Mouse (Mus musculus) MEL (cell line): ENCODE data around the gene Alkbh7. TPM values are rescaled to one million over a fixed set of nuclear protein-coding genes. Genes with fewer than 3 reads are reported as not detected.

ENCODE experiments used
- DNase-seq: peaks from one replicate; pipeline ENCODE4 v3.0.0; 2011; ENCODE audit warnings: low read depth, low spot score
- H3K27ac ChIP-seq: 2 replicates; pipeline ENCODE4 v1.5.1; 2012; ENCODE audit warnings: low read depth, mild to moderate bottlenecking, control low read depth, low read length, moderate library complexity; ENCODE audit not compliant: control insufficient read depth
- H3K27me3 ChIP-seq, 2 experiments: fragments of 150-350 bp in 1 of 2; sonication (generic) in 1 of 2; 2 replicates each; pipeline ENCODE4 v1.6.1; 2012; ENCODE audit warnings: low read length in 2 of 2, mild to moderate bottlenecking in 2 of 2, improper control_type of control experiment in 1 of 2, moderate library complexity in 1 of 2; ENCODE audit not compliant: insufficient read depth in 2 of 2, control insufficient read depth in 1 of 2
- H3K36me3 ChIP-seq, 2 experiments: 2 replicates each; pipeline ENCODE4 v1.6.1; 2012 to 2014; ENCODE audit warnings: low read length in 2 of 2, improper control_type of control experiment in 1 of 2, inconsistent platforms in 1 of 2, mild to moderate bottlenecking in 1 of 2; ENCODE audit not compliant: insufficient read depth in 2 of 2, control insufficient read depth in 1 of 2
- H3K4me1 ChIP-seq, 2 experiments: fragments of 150-350 bp in 1 of 2; sonication (generic) in 1 of 2; 2 replicates each; pipeline ENCODE4 v1.6.1; 2012; ENCODE audit warnings: low read length in 2 of 2, improper control_type of control experiment in 1 of 2, mild to moderate bottlenecking in 1 of 2; ENCODE audit not compliant: insufficient read depth in 2 of 2, control insufficient read depth in 1 of 2
- H3K4me3 ChIP-seq, 2 experiments: fragments of 150-350 bp in 1 of 2; sonication (generic) in 1 of 2; 2 replicates each; pipeline ENCODE4 v1.5.1; 2012; ENCODE audit warnings: low read depth in 2 of 2, low read length in 2 of 2, mild to moderate bottlenecking in 2 of 2, moderate library complexity in 2 of 2, control low read depth in 1 of 2, improper control_type of control experiment in 1 of 2; ENCODE audit not compliant: control insufficient read depth in 1 of 2, insufficient read depth in 1 of 2
- H3K79me2 ChIP-seq: 2 replicates; pipeline ENCODE4 v1.6.1; 2012; ENCODE audit warnings: mild to moderate bottlenecking, low read length, moderate library complexity; ENCODE audit not compliant: control insufficient read depth, poor library complexity, insufficient read depth
- H3K9ac ChIP-seq: 2 replicates; pipeline ENCODE4 v1.6.1; 2012; ENCODE audit warnings: low read depth, mild to moderate bottlenecking, control low read depth, low read length, moderate library complexity; ENCODE audit not compliant: control insufficient read depth, poor library complexity, severe bottlenecking
- H3K9me3 ChIP-seq: fragments of 150-350 bp; sonication (generic); replicated peaks from 2 replicates; pipeline ENCODE4 v1.6.1; 2012; ENCODE audit warnings: mild to moderate bottlenecking, low read length, improper control_type of control experiment, moderate library complexity; ENCODE audit not compliant: insufficient read depth
- BHLHE40 ChIP-seq: IDR thresholded peaks from 2 replicates; pipeline ENCODE4 v1.6.1; 2012; ENCODE audit warnings: low read depth, mild to moderate bottlenecking, inconsistent platforms, low read length, improper control_type of control experiment, borderline replicate concordance
- CHD1 ChIP-seq: IDR thresholded peaks from 2 replicates; pipeline ENCODE4 v1.6.1; 2012; ENCODE audit warnings: low read depth, mild to moderate bottlenecking, inconsistent platforms, low read length, improper control_type of control experiment
- CTCF ChIP-seq, 3 experiments: IDR thresholded peaks in 2 of 3; conservative IDR thresholded peaks in 1 of 3; 2 replicates each; pipeline ENCODE4 v1.5.1; 2011 to 2012; ENCODE audit warnings: low read length in 3 of 3, low read depth in 2 of 3, mild to moderate bottlenecking in 2 of 3, improper control_type of control experiment in 1 of 3, inconsistent platforms in 1 of 3, mixed read lengths in 1 of 3, moderate library complexity in 1 of 3; ENCODE audit not compliant: control insufficient read depth in 1 of 3, insufficient read depth in 1 of 3, poor library complexity in 1 of 3, severe bottlenecking in 1 of 3
- E2F4 ChIP-seq: IDR thresholded peaks from 2 replicates; pipeline ENCODE4 v1.6.1; 2011; ENCODE audit warnings: low read depth, low read length, improper control_type of control experiment, borderline replicate concordance
- ELF1 ChIP-seq: IDR thresholded peaks from 2 replicates; pipeline ENCODE4 v1.6.1; 2014; ENCODE audit warnings: low read depth, mild to moderate bottlenecking, inconsistent platforms, low read length, improper control_type of control experiment, moderate library complexity
- EP300 ChIP-seq, 2 experiments: IDR thresholded peaks; 2 replicates each; pipeline ENCODE4 v1.6.1; 2011; ENCODE audit warnings: improper control_type of control experiment in 2 of 2, low read length in 2 of 2, low read depth in 1 of 2, mild to moderate bottlenecking in 1 of 2
- ETS1 ChIP-seq: IDR thresholded peaks from 2 replicates; pipeline ENCODE4 v1.6.1; 2012; ENCODE audit warnings: low read depth, mild to moderate bottlenecking, inconsistent platforms, low read length, improper control_type of control experiment, moderate library complexity
- GABPA ChIP-seq: IDR thresholded peaks from 2 replicates; pipeline ENCODE4 v1.6.1; 2012; ENCODE audit warnings: low read depth, mild to moderate bottlenecking, inconsistent platforms, low read length, improper control_type of control experiment, moderate library complexity
- HCFC1 ChIP-seq: IDR thresholded peaks from 2 replicates; pipeline ENCODE4 v1.6.1; 2012; ENCODE audit warnings: low read depth, mild to moderate bottlenecking, inconsistent platforms, low read length, improper control_type of control experiment, moderate library complexity
- KAT2A ChIP-seq: conservative IDR thresholded peaks from 2 replicates; pipeline ENCODE4 v1.6.1; 2012; ENCODE audit warnings: low read depth, low read length, improper control_type of control experiment, inconsistent platforms
- MAX ChIP-seq: IDR thresholded peaks from 2 replicates; pipeline ENCODE4 v1.6.1; 2011; ENCODE audit warnings: low read length, improper control_type of control experiment
- MAZ ChIP-seq: IDR thresholded peaks from 2 replicates; pipeline ENCODE4 v1.6.1; 2012; ENCODE audit warnings: low read depth, mild to moderate bottlenecking, inconsistent platforms, low read length, improper control_type of control experiment
- MEF2A ChIP-seq: IDR thresholded peaks from 2 replicates; pipeline ENCODE4 v1.6.1; 2014; ENCODE audit warnings: low read depth, mild to moderate bottlenecking, inconsistent platforms, low read length, improper control_type of control experiment; ENCODE audit not compliant: poor library complexity, insufficient replicate concordance, severe bottlenecking; ENCODE audit errors: extremely low read depth
- MXI1 ChIP-seq: IDR thresholded peaks from 2 replicates; pipeline ENCODE4 v1.6.1; 2011; ENCODE audit warnings: mild to moderate bottlenecking, low read depth, low read length, improper control_type of control experiment
- MYB ChIP-seq: IDR thresholded peaks from 2 replicates; pipeline ENCODE4 v1.6.1; 2011; ENCODE audit warnings: mild to moderate bottlenecking, low read depth, low read length, improper control_type of control experiment
- MYC ChIP-seq: IDR thresholded peaks from 2 replicates; pipeline ENCODE4 v1.6.1; 2011; ENCODE audit warnings: low read depth, mild to moderate bottlenecking, low read length, improper control_type of control experiment, moderate library complexity
- NELFE ChIP-seq: IDR thresholded peaks from 2 replicates; pipeline ENCODE4 v1.6.1; 2011; ENCODE audit warnings: low read depth, low read length, improper control_type of control experiment
- NRF1 ChIP-seq: IDR thresholded peaks from 2 replicates; pipeline ENCODE4 v1.6.1; 2014; ENCODE audit warnings: low read depth, mild to moderate bottlenecking, inconsistent platforms, low read length, improper control_type of control experiment, moderate library complexity; ENCODE audit not compliant: poor library complexity, insufficient read depth, severe bottlenecking
- POLR2A ChIP-seq, 2 experiments: IDR thresholded peaks; 2 replicates each; pipeline ENCODE4 v1.6.1; 2011 to 2012; ENCODE audit warnings: low read length in 2 of 2, mild to moderate bottlenecking in 2 of 2, control low read depth in 1 of 2, improper control_type of control experiment in 1 of 2, low read depth in 1 of 2, moderate library complexity in 1 of 2; ENCODE audit not compliant: control insufficient read depth in 1 of 2, insufficient read depth in 1 of 2, poor library complexity in 1 of 2
- POLR2AphosphoS2 ChIP-seq: IDR thresholded peaks from 2 replicates; pipeline ENCODE4 v1.6.1; 2011; ENCODE audit warnings: low read length, improper control_type of control experiment
- POLR2AphosphoS5 ChIP-seq: IDR thresholded peaks from 2 replicates; pipeline ENCODE4 v1.6.1; 2012; ENCODE audit warnings: low read depth, borderline replicate concordance, mild to moderate bottlenecking, inconsistent platforms, low read length, moderate library complexity, mixed read lengths
- RAD21 ChIP-seq: IDR thresholded peaks from 2 replicates; pipeline ENCODE4 v1.6.1; 2011; ENCODE audit warnings: mild to moderate bottlenecking, low read depth, low read length, improper control_type of control experiment
- SIN3A ChIP-seq: IDR thresholded peaks from 2 replicates; pipeline ENCODE4 v1.6.1; 2012; ENCODE audit warnings: low read length, improper control_type of control experiment, inconsistent platforms
- SMC3 ChIP-seq: IDR thresholded peaks from 2 replicates; pipeline ENCODE4 v1.6.1; 2011; ENCODE audit warnings: low read depth, low read length, improper control_type of control experiment
- TBP ChIP-seq: IDR thresholded peaks from 2 replicates; pipeline ENCODE4 v1.8.0; 2011; ENCODE audit warnings: low read depth, low read length, improper control_type of control experiment
- TCF12 ChIP-seq: IDR thresholded peaks from 2 replicates; pipeline ENCODE4 v1.6.1; 2014; ENCODE audit warnings: low read depth, mild to moderate bottlenecking, inconsistent platforms, low read length, improper control_type of control experiment, moderate library complexity
- UBTF ChIP-seq: IDR thresholded peaks from 2 replicates; pipeline ENCODE4 v1.6.1; 2012; ENCODE audit warnings: low read depth, mild to moderate bottlenecking, inconsistent platforms, low read length, improper control_type of control experiment, moderate library complexity, borderline replicate concordance; ENCODE audit not compliant: insufficient read depth
- USF1 ChIP-seq: IDR thresholded peaks from 2 replicates; pipeline ENCODE4 v1.6.1; 2014; ENCODE audit warnings: low read depth, mild to moderate bottlenecking, inconsistent platforms, low read length, improper control_type of control experiment, moderate library complexity
- USF2 ChIP-seq, 2 experiments: IDR thresholded peaks; 2 replicates each; pipeline ENCODE4 v1.6.1; 2011 to 2012; ENCODE audit warnings: improper control_type of control experiment in 2 of 2, low read length in 2 of 2, borderline replicate concordance in 1 of 2, inconsistent platforms in 1 of 2, low read depth in 1 of 2, mild to moderate bottlenecking in 1 of 2; ENCODE audit not compliant: insufficient read depth in 1 of 2
- ZKSCAN1 ChIP-seq: IDR thresholded peaks from 2 replicates; pipeline ENCODE4 v1.6.1; 2012; ENCODE audit warnings: low read depth, mild to moderate bottlenecking, inconsistent platforms, low read length, improper control_type of control experiment, moderate library complexity
- ZMIZ1 ChIP-seq: IDR thresholded peaks from 2 replicates; pipeline ENCODE4 v1.6.1; 2012; ENCODE audit warnings: low read depth, mild to moderate bottlenecking, inconsistent platforms, low read length, improper control_type of control experiment, moderate library complexity
- polyA plus RNA-seq, 2 experiments: library from polyadenylated mRNA; stranded (reverse) in 1 of 2; unstranded in 1 of 2; fragments of >175 nt in 1 of 2; fragments of >200 nt in 1 of 2; gene quantifications; 2 replicates each; pipeline versions ENCODE4 v1.2.1 to v1.2.4; 2012; ENCODE audit warnings: low replicate concordance in 2 of 2, low read depth in 1 of 2; ENCODE audit not compliant: insufficient read length in 2 of 2, insufficient read depth in 1 of 2, missing spikeins in 1 of 2
- total RNA-seq: library from RNA; depleted of rRNA; stranded (reverse); fragments of 300-350 nt; gene quantifications from 2 replicates; pipeline ENCODE4 v1.2.3, GENCODE M21; 2012

Gene Alkbh7
- total and polyA plus RNA-seq, 3 experiments, result 18.9 to 26.4 TPM; not detected in 1

- Histone ChIP-seq H3K27me3 (no peaks in the 10 kb centered on the region), H3K27ac (peak within 1 kb of the TSS; percentile 76), H3K9me3 (no peaks in the 10 kb centered on the region), H3K4me1 (peaks cover 6 to 17% of the 10 kb centered on the region in 2 experiments; a peak in 3 of 4 replicates), H3K9ac (peak within 1 kb of the TSS; percentile 88)
- TF ChIP-seq MXI1 (peak; percentile 82), TBP (peak; percentile 99), ELF1 (peak; percentile 98), NRF1 (peak; percentile 92), NELFE (peak; percentile 99), ZMIZ1 (peak; percentile 98), MAX (peak; percentile 98), SIN3A (peak; percentile 94), GABPA (no peak), CTCF (IDR thresholded peaks at IDR 0.05 in 2 of 3, conservative IDR thresholded peaks at IDR 0.05 in 1 of 3; ENCODE audit: control insufficient read depth in 1 of 3, insufficient read depth in 1 of 3, low read depth in 2 of 3, low read length in 3 of 3, poor library complexity in 1 of 3, severe bottlenecking in 1 of 3) (no peak), MEF2A (no peak), USF1 (peak; percentile 100), RAD21 (no peak), ZKSCAN1 (no peak), BHLHE40 (peak; percentile 98), MAZ (0 out of 2 replicates have a peak, but pooled peaks have one; percentile 38), POLR2AphosphoS5 (peak; percentile 98), TCF12 (peak; percentile 82; the same call in 1 of the 2 replicates), CHD1 (no peak), HCFC1 (peak; percentile 96), UBTF (no peak), USF2 (IDR thresholded peaks at IDR 0.05; ENCODE audit: borderline replicate concordance in 1 of 2, insufficient read depth in 1 of 2, low read depth in 1 of 2, low read length in 2 of 2) (peak; percentile 66 to 94; a peak in 3 of 4 replicates), MYC (peak; percentile 79; the same call in 1 of the 2 replicates), E2F4 (0 out of 2 replicates have a peak, but pooled peaks have one; percentile 66), POLR2A (IDR thresholded peaks at IDR 0.05; ENCODE audit: control insufficient read depth in 1 of 2, insufficient read depth in 1 of 2, low read depth in 1 of 2, low read length in 2 of 2, poor library complexity in 1 of 2) (peak; percentile 89 to 100), EP300 (IDR thresholded peaks at IDR 0.05; ENCODE audit: low read depth in 1 of 2, low read length in 2 of 2) (no peak), MYB (no peak), ETS1 (peak; percentile 57; the same call in 1 of the 2 replicates), SMC3 (no peak), KAT2A (peak; percentile 78), POLR2AphosphoS2 (peak; percentile 98)
- TF ChIP-seq, all 39 proteins: peak for 21
- peak; percentile 98 for DNase-seq
- peaks cover 20% of the 10 kb centered on the region for H3K79me2 ChIP-seq
- peaks cover 0 to 10% of the 10 kb centered on the region in 2 experiments; a peak in 3 of 4 replicates for H3K36me3 ChIP-seq
- peak within 1 kb of the TSS; percentile 73 to 87 for H3K4me3 ChIP-seq
These were observed 14.3 kb downstream of the Alkbh7 start, which contains the start of the genes Gtf2f1 and Gm17949 for GRCm38 (mm10) chr17:57011236-57012141. TSS of gene Gtf2f1 (minus strand) at chr17:57011288. TSS of gene Gm17949 (plus strand) at chr17:57011469.
